Mouse (Mus musculus) embryonic facial prominence, embryonic 10.5 days (tissue): ENCODE measurements at regions not wholly inside any gene's neighbourhood (a gene's known extent, or its start where the extent isn't known, plus 50 kb on each side); places are given as distances from the start of the nearest gene placed in this dataset.
"Not testable (repeated sequence)": the region's sequence is repeated elsewhere in the genome, so short reads cannot be mapped to it uniquely, and the experiment has no call there.

Experiments
- DNase-seq: peaks from one replicate; pipeline ENCODE4 v3.0.0-alpha.2; 2017; ENCODE audit warnings: low spot score
- H3K27ac ChIP-seq: fragments of 300-500 bp; sonication (generic); replicated peaks from 2 replicates; pipeline ENCODE4 v1.5.1; 2016; ENCODE audit warnings: mild to moderate bottlenecking
- H3K27me3 ChIP-seq: fragments of 300-500 bp; sonication (generic); replicated peaks from 2 replicates; pipeline ENCODE4 v1.6.1; 2016; ENCODE audit warnings: low read depth, mild to moderate bottlenecking; ENCODE audit not compliant: poor library complexity, severe bottlenecking
- H3K36me3 ChIP-seq: fragments of 300-500 bp; sonication (generic); replicated peaks from 2 replicates; pipeline ENCODE4 v1.6.1; 2016; ENCODE audit warnings: mild to moderate bottlenecking, moderate library complexity
- H3K4me1 ChIP-seq: fragments of 300-500 bp; sonication (generic); 2 replicates; pipeline ENCODE4 v1.6.1; 2016
- H3K4me3 ChIP-seq: fragments of 300-500 bp; sonication (generic); 2 replicates; pipeline ENCODE4 v1.5.1; 2016; ENCODE audit warnings: mild to moderate bottlenecking, moderate library complexity
- H3K9me3 ChIP-seq: fragments of 300-500 bp; sonication (generic); 2 replicates; pipeline ENCODE4 v1.6.1; 2016; ENCODE audit warnings: mild to moderate bottlenecking
- WGBS: fragments of 180-500 bp; shearing (Covaris S2); methylation state at CpG from one replicate; pipeline ENCODE4 v1.1.7; 2016; 5-methylcytosine and 5-hydroxymethylcytosine counted together

DNA sequence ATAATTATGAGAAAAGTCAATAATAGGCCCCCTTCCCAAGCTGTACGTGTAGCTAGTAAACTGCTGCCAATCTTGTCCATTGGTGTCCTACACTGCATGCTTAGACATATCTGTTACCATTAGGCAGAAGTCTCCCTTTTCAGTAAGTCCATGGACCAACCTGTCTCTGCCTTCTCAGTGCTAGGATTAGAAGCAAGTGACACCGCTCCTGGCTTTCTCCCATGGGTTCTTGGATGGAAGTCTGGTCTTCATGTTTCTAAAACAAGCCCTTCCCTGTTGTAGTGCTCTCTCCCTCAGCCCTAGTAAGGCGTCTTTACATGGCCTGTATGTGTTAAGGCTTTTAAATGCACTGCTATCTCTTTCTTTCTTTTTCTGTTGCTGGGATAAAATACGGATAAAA, 412.7 kb upstream of the Id2 start:
- WGBS = 88% methylated on average over 4 of the region's 4 CpGs
- Histone ChIP-seq H3K4me3 (no peak overlapping the region), H3K36me3 (no peaks in the 10 kb centered on the region), H3K27me3 (no peaks in the 10 kb centered on the region), H3K4me1 (no peaks in the 10 kb centered on the region), H3K27ac (no peak overlapping the region), H3K9me3 (peaks cover 9% of the 10 kb centered on the region; the same call in 1 of the 2 replicates)
- DNase-seq = no peak

DNA sequence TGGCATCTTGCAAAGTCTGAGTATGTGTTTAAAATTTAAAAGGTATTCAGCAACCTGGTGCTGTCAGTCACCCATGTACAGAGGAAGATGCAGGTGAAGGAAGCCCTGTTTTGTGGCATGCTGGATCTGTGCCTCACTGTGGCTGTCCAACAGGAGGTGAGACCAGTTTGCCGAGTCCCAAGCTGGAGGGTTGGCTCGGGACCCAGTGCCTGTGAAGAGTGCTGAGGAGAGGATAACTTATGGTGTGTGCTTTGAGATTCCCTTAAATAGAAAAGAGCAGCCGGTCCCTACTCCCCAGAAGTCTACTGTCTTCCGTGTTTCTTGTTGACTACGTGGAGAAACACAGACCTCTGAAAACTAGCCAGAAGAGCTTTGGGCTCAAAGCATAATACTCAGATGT, 396.3 kb upstream of the Id2 start:
- no peaks in the 10 kb centered on the region for H3K36me3 ChIP-seq
- WGBS = 86% methylated on average over 5 of the region's 5 CpGs
- no peak overlapping the region for H3K27ac ChIP-seq
- no peaks in the 10 kb centered on the region for H3K27me3 ChIP-seq
- no peak overlapping the region for H3K4me3 ChIP-seq
- H3K4me1 ChIP-seq = no peaks in the 10 kb centered on the region
- DNase-seq = no peak
- H3K9me3 ChIP-seq = no peaks in the 10 kb centered on the region

DNA sequence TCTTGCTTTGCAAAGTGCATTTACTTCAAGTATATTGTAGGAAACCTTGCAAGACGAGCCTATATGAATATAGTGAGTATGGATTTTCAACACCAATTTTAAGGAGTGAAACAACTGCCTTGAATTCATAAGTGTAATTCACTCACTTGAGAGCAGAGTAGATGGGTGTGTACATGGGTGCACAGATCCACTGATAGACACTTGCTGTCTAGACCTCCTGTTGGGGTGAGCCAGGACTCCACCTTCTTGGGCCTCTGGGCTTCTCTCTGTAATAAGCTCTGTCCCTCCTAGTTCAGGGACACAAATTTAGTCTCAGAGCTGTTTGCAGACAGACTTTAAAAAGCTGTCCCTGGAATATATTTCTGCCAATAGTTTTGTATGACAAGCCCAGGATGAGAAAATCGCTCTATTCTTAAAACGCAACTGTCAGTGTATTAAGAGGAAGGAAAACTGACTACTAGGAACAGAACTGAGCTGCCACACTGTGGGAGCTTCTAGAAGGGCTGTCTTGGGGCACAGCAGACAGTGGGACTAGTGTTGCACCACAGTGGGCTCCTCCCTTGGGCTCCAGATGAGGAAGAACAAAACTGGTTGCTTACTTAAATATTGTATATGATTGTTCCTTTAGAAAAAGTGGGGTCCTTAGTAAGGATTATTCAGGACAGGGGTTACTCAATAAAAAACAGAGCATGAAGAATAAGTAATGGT, 395.7 kb upstream of the Id2 start:
- 91% methylated on average over 3 of the region's 3 CpGs for WGBS
- no peak overlapping the region for H3K27ac ChIP-seq
- no peaks in the 10 kb centered on the region for H3K4me1 ChIP-seq
- no peaks in the 10 kb centered on the region for H3K27me3 ChIP-seq
- H3K4me3 ChIP-seq = no peak overlapping the region
- H3K36me3 ChIP-seq = no peaks in the 10 kb centered on the region
- H3K9me3 ChIP-seq = no peaks in the 10 kb centered on the region
- no peak for DNase-seq

DNA sequence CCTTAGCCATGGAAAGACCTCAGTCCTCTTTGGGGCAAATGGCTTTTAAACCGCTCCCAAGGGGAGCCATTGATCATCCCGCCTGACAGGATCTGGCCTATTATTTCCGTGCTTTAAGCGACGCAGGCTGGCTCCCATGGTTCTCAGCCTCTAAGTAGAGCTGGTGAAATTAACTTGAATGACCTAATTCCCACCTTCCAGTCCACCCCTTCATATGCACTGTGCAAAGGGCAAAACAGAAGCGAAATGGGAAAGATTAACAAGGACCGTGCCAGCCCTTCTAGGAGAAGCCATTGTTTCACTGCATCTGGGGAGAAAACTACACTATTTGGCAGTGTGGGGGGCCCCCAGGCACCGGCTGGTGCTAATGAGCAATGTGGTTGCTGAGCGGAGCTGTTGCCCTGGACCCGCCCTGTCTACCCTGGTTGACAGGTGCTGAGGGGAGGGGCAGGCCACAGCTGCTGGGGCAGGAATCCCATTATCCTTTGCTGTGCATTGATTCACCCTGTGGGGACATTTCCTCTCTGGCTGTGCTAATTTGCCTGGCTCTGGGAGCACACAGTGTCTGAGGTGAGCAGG, 378.3 kb upstream of the Id2 start:
- Histone ChIP-seq H3K4me3 (peak overlapping the region; percentile 42), H3K36me3 (no peaks in the 10 kb centered on the region), H3K27me3 (no peaks in the 10 kb centered on the region), H3K27ac (peak overlapping the region; percentile 66), H3K9me3 (no peaks in the 10 kb centered on the region), H3K4me1 (peaks cover 23% of the 10 kb centered on the region)
- DNase-seq = peak; percentile 72
- WGBS = 7% methylated on average over 10 of the region's 10 CpGs

- no peaks in the 10 kb centered on the region for H3K36me3 ChIP-seq
- H3K27me3 ChIP-seq = no peaks in the 10 kb centered on the region
- 84% methylated on average over 10 of the region's 10 CpGs for WGBS
- no peak overlapping the region for H3K27ac ChIP-seq
- no peaks in the 10 kb centered on the region for H3K9me3 ChIP-seq
- DNase-seq = no peak
- no peak overlapping the region for H3K4me3 ChIP-seq
- peaks cover 3% of the 10 kb centered on the region for H3K4me1 ChIP-seq
Observed at GRCm38 (mm10) chr12:25469181-25469580, 372.2 kb upstream of the Id2 start.

DNA sequence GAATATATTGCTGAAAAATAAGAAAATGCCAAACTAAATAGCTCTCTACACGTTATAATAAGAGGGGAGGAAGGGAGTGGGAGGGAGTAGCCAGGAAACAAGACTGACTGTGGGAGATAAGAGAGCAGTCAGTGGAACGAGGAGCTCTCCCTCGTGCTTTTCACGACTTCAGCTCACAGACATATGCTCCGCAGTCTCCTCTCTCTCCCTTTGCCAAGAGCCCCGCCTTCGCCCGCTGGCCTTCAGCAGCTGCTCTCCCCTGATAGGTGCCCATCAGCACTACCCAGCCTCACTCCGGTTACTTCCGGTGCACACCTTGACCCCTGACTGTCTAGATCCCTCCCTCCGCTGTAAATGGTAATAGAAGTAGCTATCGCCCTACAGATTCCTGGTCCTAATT, 370.8 kb upstream of the Id2 start:
- Histone ChIP-seq H3K27me3 (no peaks in the 10 kb centered on the region), H3K4me1 (no peaks in the 10 kb centered on the region), H3K36me3 (no peaks in the 10 kb centered on the region), H3K27ac (no peak overlapping the region), H3K4me3 (no peak overlapping the region), H3K9me3 (no peaks in the 10 kb centered on the region)
- WGBS = 76% methylated on average over 12 of the region's 12 CpGs
- DNase-seq = no peak

- not testable (repeated sequence) for H3K4me3 ChIP-seq, H3K9me3 ChIP-seq, H3K4me1 ChIP-seq, H3K27me3 ChIP-seq, DNase-seq, H3K36me3 ChIP-seq, H3K27ac ChIP-seq
- WGBS = 74% methylated on average over 2 of the region's 2 CpGs
Observed at GRCm38 (mm10) chr12:25462690-25463089, 365.8 kb upstream of the Id2 start.

DNA sequence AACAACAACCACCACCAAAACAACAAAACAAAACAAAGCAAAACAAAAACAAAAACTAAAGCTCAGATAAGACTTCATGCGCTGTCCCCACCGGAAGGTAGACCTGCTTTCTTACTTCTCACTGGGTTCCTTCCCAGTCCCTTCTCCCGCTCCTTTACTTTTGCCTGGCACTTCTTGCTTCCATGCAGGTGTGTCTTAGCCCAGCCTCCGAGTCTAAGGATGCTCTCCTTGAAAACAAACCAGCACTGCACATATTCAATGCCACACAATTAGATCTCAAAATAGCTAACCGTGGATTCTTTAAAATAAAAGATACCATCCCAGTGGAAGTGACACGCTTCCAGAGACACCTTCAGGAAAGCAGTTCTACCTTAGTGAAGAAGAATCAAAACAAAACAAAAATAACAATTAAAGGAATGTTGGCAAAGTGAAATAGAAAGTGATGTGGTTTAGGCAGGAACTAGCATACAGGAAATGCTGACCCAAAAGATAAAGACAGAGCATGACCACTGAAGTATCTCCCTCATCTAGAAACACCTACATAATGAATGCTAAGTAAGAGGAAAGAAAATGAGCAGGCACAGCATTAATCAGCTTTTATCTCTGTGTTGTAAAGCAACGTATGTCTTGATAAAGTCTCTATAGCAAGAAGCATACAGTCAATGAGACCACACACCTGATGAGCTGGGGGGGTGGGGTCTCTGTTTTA, 358.5 kb upstream of the Id2 start:
- H3K4me1 ChIP-seq = peaks cover 8% of the 10 kb centered on the region
- no peaks in the 10 kb centered on the region for H3K27me3 ChIP-seq
- no peak overlapping the region for H3K4me3 ChIP-seq
- no peak overlapping the region for H3K27ac ChIP-seq
- WGBS = 86% methylated on average over 7 of the region's 7 CpGs
- no peaks in the 10 kb centered on the region for H3K36me3 ChIP-seq
- no peaks in the 10 kb centered on the region for H3K9me3 ChIP-seq
- no peak for DNase-seq

- no peaks in the 10 kb centered on the region for H3K9me3 ChIP-seq
- H3K4me1 ChIP-seq = peaks cover 8% of the 10 kb centered on the region
- 35% methylated on average over 3 of the region's 3 CpGs for WGBS
- H3K36me3 ChIP-seq = no peaks in the 10 kb centered on the region
- DNase-seq = no peak
- no peak overlapping the region for H3K27ac ChIP-seq
- no peaks in the 10 kb centered on the region for H3K27me3 ChIP-seq
- no peak overlapping the region for H3K4me3 ChIP-seq
Observed at GRCm38 (mm10) chr12:25453356-25453755, 356.4 kb upstream of the Id2 start.

- Histone ChIP-seq H3K4me3 (no peak overlapping the region), H3K36me3 (no peaks in the 10 kb centered on the region), H3K9me3 (no peaks in the 10 kb centered on the region), H3K27me3 (no peaks in the 10 kb centered on the region), H3K27ac (0 out of 2 replicates have a peak overlapping the region, but pooled peaks have one; percentile 24), H3K4me1 (peaks cover 8% of the 10 kb centered on the region)
- 81% methylated on average over 2 of the region's 2 CpGs for WGBS
- DNase-seq = no peak
Observed at GRCm38 (mm10) chr12:25451156-25451555, 354.2 kb upstream of the Id2 start.

- 80% methylated on average over 2 of the region's 2 CpGs for WGBS
- DNase-seq = no peak
- H3K27ac ChIP-seq = no peak overlapping the region
Observed at GRCm38 (mm10) chr12:25444355-25444754, 347.4 kb upstream of the Id2 start.

DNA sequence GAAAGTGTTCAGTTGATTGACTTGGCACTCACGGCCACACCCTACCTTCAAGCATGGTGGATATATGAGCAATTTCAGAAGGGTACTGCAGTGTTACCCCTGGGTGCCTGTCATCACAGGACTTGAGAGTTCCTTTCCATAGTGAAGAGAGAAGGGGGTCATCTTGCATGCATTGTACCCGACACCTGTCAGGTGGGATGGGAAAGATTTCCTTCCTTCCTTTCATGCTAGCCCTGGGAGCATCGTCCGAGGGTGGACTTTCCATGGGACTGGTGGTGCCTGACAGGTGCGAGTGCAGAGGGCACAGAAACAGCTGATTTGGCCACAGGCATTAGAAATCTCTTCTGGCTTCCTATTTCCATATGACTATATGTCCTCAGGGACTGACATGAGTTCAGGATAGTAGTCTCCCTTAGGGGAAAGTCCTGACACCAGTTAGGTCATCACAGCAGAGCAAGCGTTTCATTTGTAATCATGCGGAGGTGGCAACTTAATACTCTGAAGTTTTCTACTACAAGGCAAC, 342.1 kb upstream of the Id2 start:
- WGBS = 90% methylated on average over 7 of the region's 7 CpGs
- DNase-seq = no peak
- H3K27ac ChIP-seq = 0 out of 2 replicates have a peak overlapping the region, but pooled peaks have one; percentile 19
- H3K4me3 ChIP-seq = no peak overlapping the region
- no peaks in the 10 kb centered on the region for H3K9me3 ChIP-seq
- H3K36me3 ChIP-seq = no peaks in the 10 kb centered on the region
- H3K27me3 ChIP-seq = no peaks in the 10 kb centered on the region
- H3K4me1 ChIP-seq = peaks cover 5% of the 10 kb centered on the region; the same call in 1 of the 2 replicates

More at GRCm38 (mm10) chr12:25444355-25444754, 347.4 kb upstream of the Id2 start:
- Histone ChIP-seq H3K4me1 (no peaks in the 10 kb centered on the region), H3K36me3 (no peaks in the 10 kb centered on the region), H3K27me3 (no peaks in the 10 kb centered on the region), H3K4me3 (no peak overlapping the region), H3K9me3 (no peaks in the 10 kb centered on the region)
